Mouse (Mus musculus) E14TG2a.4 (cell line): Measurements from ENCODE around the gene Xpo4.

Experiments
- CTCF ChIP-seq: conservative IDR thresholded peaks from 2 replicates; pipeline ENCODE4 v1.5.1; 2014; ENCODE audit warnings: low read length
- NANOG ChIP-seq: IDR thresholded peaks from 2 replicates; pipeline ENCODE4 v1.6.1; 2014; ENCODE audit warnings: borderline replicate concordance, low read length, mixed read lengths

DNA sequence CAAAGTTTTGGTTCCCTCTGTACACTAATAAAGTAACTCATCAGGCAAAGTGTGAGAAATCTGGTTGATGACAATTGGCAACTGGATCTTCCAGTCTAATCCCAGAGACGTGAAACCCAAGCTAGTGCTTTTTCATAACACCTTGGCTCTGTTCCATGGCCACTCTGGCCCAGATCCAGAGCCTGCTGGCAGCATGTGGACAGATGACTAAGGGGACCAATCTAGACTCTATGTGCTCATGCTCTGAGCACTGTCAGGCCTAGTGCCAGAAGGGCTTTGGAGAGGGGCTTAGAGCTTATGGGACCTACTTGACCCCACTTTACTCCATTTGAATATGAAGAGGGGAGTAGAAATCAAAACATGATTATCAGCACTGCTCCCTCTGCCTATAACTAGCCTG, 57.7 kb downstream of the Xpo4 start:
- TF ChIP-seq CTCF (no peak), NANOG (no peak)
